Mouse (Mus musculus): Measurements from ENCODE around the gene Insr. TPM values are rescaled to one million over a fixed set of nuclear protein-coding genes. Genes with fewer than 3 reads are reported as not detected.
"Not testable (repeated sequence)": the region's sequence is repeated elsewhere in the genome, so short reads cannot be mapped to it uniquely, and the experiment has no call there.

Insr gene
- polyA plus RNA-seq (2016; fragmentation: Nextera tagmentation; extraction: Ambion mirVana): 28.1 and 30.4 TPM in 2 replicates

DNA sequence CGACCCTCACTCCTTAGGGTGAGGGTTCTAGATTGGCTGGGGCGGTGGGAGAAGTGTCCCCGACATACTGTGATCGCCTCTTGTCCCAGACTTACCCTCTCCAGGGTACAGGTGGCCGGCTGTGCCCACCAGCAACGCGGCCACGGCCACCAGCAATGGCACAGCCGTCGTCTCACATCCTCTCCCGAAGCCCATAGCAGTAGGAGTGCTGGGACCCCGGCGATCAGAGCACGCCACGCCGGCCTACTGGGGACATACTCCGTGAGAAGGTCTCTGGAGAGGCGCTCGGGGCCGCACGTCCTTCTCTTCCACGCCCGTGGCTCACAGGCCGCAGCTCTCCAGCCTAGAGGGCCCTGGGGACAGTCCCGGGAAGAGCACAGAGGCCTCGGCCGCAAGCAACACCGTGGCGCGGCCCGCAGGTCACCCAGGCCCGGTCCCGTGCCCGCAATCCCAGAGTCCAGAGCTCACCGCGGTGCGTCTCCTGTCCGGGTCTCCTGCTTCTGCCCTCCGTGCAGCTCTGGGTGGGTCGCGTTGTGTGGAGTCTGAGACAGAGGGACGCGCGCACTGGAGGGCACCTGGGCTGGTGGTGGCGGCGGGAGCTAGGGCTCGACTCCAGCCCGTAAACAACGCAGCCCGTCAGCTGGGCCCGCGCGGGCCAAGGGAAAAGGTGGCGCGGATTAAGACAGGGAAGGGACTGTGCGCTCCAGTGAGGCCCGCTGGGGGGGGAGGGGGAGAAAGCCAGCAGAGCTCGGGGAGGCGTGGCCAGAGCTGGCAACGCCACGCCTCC is at the start of gene Insr:
Insr (minus strand) TSS at position 684 of the 787 bp plus-strand sequence.
- Histone ChIP-seq H3K9me3 (peaks cover 6% of the 10 kb centered on the region; the same call in 1 of the 2 replicates), H3K4me3 (peak within 1 kb of the TSS; percentile 92), H3K4me1 (replicated peaks) (peaks cover 27% of the 10 kb centered on the region), H3K36me3 (0 out of 2 replicates have a peak, but pooled peaks cover 6% of the 10 kb centered on the region), H3K27me3 (ENCODE audit: insufficient read depth, poor library complexity, severe bottlenecking) (0 out of 2 replicates have a peak, but pooled peaks cover 4% of the 10 kb centered on the region), H3K27ac (peak within 1 kb of the TSS; percentile 92)
- WGBS: under 1% methylated on average over 61 of the region's 61 CpGs
- peak; percentile 96 for DNase-seq (ENCODE audit: low spot score)

DNA sequence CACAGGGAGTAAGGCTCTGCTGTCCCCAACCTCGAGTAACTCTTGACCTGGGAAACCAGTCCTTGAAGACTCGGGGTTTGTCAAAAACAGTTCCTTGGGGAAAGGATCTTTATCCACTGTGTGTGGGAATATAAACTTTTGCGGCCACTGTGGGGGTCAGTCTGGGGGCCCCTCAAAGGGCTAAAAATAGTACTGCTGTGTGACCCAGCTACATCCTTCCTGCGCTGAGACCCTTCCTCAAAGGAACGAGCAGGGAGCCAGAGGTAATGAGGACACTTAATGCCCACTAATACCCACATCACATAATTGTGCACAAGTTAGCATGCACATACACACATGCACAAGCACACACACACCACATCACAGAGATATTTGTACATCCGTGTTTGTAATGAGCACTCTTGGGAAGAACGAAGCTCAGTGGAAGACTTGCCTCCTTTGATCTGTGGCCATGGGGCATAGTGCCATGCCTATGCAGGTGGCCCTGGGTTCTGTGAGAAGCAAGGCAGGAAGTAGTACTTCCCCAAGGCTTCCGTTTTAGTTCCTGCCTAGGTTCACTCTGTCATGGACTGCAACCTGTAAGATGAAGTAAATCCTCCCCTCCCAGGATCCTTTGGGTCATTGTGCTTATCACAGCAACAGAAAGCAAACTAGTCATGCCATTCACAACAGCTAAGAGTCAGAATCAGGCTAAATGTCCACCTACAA is 48.3 kb upstream of the Insr start:
- no peaks in the 10 kb centered on the region for H3K36me3 ChIP-seq
- 83% methylated on average over 8 of the region's 8 CpGs for WGBS
- H3K27ac ChIP-seq: no peak overlapping the region
- H3K27me3 ChIP-seq (ENCODE audit: insufficient read depth, poor library complexity, severe bottlenecking): no peaks in the 10 kb centered on the region
- DNase-seq (ENCODE audit: low spot score): no peak
- no peaks in the 10 kb centered on the region; the same call in 1 of the 2 replicates for H3K9me3 ChIP-seq
- H3K4me1 ChIP-seq (replicated peaks): no peaks in the 10 kb centered on the region
- H3K4me3 ChIP-seq: no peak overlapping the region

DNA sequence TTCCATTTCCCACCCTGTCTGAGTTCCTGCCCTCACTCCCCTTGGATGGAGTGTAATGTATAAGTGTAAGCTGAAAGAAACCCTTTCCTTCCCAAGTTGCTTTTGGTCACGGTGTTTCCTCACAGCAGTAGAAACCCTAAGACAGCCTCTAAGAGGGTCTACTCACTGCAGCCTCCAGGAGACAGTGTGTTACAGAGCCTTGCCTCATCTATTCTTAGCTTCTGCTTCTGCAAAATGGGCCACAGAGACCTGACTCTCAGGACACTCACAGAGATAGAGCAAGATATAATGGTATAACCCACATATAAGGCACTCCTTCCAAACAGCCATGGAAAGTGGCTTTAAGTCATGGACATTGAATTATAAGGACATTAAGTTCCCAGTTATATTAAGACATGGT is 47.6 kb upstream of the Insr start:
- no peaks in the 10 kb centered on the region for H3K27me3 ChIP-seq (ENCODE audit: insufficient read depth, poor library complexity, severe bottlenecking)
- no peak for DNase-seq (ENCODE audit: low spot score)
- WGBS: 91% methylated on average over 1 of the region's 1 CpGs

GRCm38 (mm10) chr8:3324253-3324652 is 44.8 kb upstream of the Insr start:
- no peak overlapping the region for H3K27ac ChIP-seq
- no peaks in the 10 kb centered on the region for H3K27me3 ChIP-seq (ENCODE audit: insufficient read depth, poor library complexity, severe bottlenecking)
- H3K9me3 ChIP-seq: no peaks in the 10 kb centered on the region; the same call in 1 of the 2 replicates
- WGBS: 90% methylated on average over 2 of the region's 2 CpGs
- H3K4me1 ChIP-seq (replicated peaks): no peaks in the 10 kb centered on the region
- no peak for DNase-seq (ENCODE audit: low spot score)
- H3K4me3 ChIP-seq: no peak overlapping the region
- H3K36me3 ChIP-seq: no peaks in the 10 kb centered on the region

More for the DNA sequence above, 47.6 kb upstream of the Insr start:
- H3K4me1 ChIP-seq (replicated peaks): no peaks in the 10 kb centered on the region
- H3K9me3 ChIP-seq: no peaks in the 10 kb centered on the region; the same call in 1 of the 2 replicates
- H3K4me3 ChIP-seq: no peak overlapping the region
- no peak overlapping the region for H3K27ac ChIP-seq
- H3K36me3 ChIP-seq: no peaks in the 10 kb centered on the region

DNA sequence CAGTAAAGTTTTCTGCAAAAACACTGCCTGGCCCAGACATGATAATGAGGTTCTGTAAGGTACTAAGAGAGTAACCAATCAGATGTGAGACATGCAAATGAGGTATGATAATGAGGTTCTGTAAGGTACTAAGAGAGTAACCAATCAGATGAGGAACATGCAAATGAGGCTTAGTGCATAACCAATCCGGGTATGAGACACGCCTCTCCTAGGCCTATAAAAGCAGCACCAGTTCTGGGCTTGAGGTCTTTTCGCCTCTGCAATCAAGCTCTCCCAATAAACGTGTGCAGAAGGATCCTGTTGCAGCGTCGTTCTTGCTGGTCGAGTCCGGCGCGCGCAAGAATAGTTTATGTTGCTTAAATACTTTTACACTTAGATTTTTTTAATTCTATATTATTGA is 39.9 kb upstream of the Insr start:
- not testable (repeated sequence) for H3K27ac ChIP-seq; H3K27me3 ChIP-seq (ENCODE audit: insufficient read depth, poor library complexity, severe bottlenecking); H3K4me1 ChIP-seq (replicated peaks); H3K4me3 ChIP-seq; H3K9me3 ChIP-seq; H3K36me3 ChIP-seq; DNase-seq (ENCODE audit: low spot score)
- WGBS: 95% methylated on average over 11 of the region's 11 CpGs

DNA sequence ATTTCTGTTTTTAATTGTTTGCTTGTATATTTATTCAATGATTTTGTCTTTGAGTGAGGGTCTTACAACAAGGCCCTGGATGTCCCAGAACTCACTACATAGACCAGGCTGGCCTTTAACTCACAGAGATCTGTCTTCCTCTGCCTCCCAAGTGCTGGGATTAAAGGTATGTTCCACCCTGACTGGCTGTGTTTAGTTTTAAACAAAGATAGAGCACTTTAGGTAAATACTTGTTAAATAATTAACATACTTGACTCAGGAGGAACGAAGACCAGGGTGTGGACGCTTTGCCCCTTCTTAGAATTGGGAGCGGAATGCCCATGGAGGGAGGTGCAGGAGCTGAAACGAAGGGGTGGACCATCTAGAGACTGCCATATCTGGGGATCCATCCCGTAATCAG is 37.2 kb upstream of the Insr start:
- DNase-seq (ENCODE audit: low spot score): no peak
- no peaks in the 10 kb centered on the region for H3K36me3 ChIP-seq
- H3K4me1 ChIP-seq (replicated peaks): no peaks in the 10 kb centered on the region
- H3K27me3 ChIP-seq (ENCODE audit: insufficient read depth, poor library complexity, severe bottlenecking): no peaks in the 10 kb centered on the region
- no peak overlapping the region for H3K4me3 ChIP-seq
- no peaks in the 10 kb centered on the region for H3K9me3 ChIP-seq
- WGBS: 91% methylated on average over 5 of the region's 5 CpGs
- H3K27ac ChIP-seq: no peak overlapping the region

- WGBS: 84% methylated on average over 2 of the region's 2 CpGs
- DNase-seq (ENCODE audit: low spot score): no peak
- Histone ChIP-seq H3K27me3 (ENCODE audit: insufficient read depth, poor library complexity, severe bottlenecking) (no peaks in the 10 kb centered on the region), H3K4me3 (no peak overlapping the region), H3K27ac (no peak overlapping the region), H3K4me1 (replicated peaks) (no peaks in the 10 kb centered on the region), H3K36me3 (no peaks in the 10 kb centered on the region), H3K9me3 (0 out of 2 replicates have a peak, but pooled peaks cover 3% of the 10 kb centered on the region)
These were observed 34.9 kb upstream of the Insr start for GRCm38 (mm10) chr8:3314345-3314744.

GRCm38 (mm10) chr8:3313843-3314242 is 34.4 kb upstream of the Insr start:
- Histone ChIP-seq H3K9me3 (0 out of 2 replicates have a peak, but pooled peaks cover 3% of the 10 kb centered on the region), H3K36me3 (no peaks in the 10 kb centered on the region), H3K4me3 (no peak overlapping the region), H3K4me1 (replicated peaks) (no peaks in the 10 kb centered on the region), H3K27me3 (ENCODE audit: insufficient read depth, poor library complexity, severe bottlenecking) (no peaks in the 10 kb centered on the region), H3K27ac (no peak overlapping the region)
- no peak for DNase-seq (ENCODE audit: low spot score)
- WGBS: 76% methylated on average over 3 of the region's 3 CpGs

DNA sequence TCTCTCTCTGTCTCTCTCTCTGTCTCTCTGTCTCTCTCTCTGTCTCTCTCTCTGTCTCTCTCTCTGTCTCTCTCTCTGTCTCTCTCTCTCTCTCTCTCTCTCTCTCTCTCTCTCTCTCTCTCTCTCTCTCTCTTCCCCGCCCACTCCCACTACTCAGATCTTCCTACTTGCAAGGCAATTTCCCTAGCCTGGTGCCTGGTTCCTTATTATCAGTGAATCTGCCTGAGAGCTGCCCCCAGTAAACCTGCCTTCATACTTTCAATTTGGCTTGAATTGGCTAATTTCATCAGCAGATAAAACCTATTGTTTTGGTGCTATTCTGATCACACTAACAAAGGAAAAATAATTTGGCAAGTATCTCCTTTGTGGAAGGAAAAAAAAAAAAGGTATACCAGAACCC is 34.0 kb upstream of the Insr start:
- WGBS: 59% methylated on average over 1 of the region's 1 CpGs
- not testable (repeated sequence) for H3K4me1 ChIP-seq (replicated peaks); H3K36me3 ChIP-seq; H3K9me3 ChIP-seq; H3K27me3 ChIP-seq (ENCODE audit: insufficient read depth, poor library complexity, severe bottlenecking); H3K27ac ChIP-seq; H3K4me3 ChIP-seq; DNase-seq (ENCODE audit: low spot score)

DNA sequence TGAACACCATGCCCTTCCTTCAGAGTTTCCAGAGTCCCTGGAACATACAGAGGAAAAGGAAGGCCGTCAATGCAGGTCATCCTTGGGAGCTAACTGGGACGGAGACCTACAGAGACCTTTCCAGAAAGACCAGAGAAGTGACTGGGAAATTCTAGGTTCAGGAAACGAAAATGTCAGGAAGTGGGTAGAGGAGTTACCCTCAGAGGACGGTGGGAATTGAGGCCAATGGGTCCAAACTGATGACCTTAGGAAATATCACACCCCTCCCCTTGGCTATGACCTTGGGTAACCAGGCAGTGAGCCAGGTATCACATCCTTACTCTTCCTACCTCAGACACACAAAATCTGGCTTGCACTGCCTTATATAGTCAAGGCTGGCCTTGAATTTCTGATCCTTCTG is 32.1 kb upstream of the Insr start:
- peaks cover 5% of the 10 kb centered on the region for H3K9me3 ChIP-seq
- 77% methylated on average over 4 of the region's 4 CpGs for WGBS
- DNase-seq (ENCODE audit: low spot score): no peak
- no peak overlapping the region for H3K4me3 ChIP-seq
- no peaks in the 10 kb centered on the region for H3K4me1 ChIP-seq (replicated peaks)
- H3K27ac ChIP-seq: no peak overlapping the region
- no peaks in the 10 kb centered on the region for H3K36me3 ChIP-seq
- H3K27me3 ChIP-seq (ENCODE audit: insufficient read depth, poor library complexity, severe bottlenecking): no peaks in the 10 kb centered on the region

DNA sequence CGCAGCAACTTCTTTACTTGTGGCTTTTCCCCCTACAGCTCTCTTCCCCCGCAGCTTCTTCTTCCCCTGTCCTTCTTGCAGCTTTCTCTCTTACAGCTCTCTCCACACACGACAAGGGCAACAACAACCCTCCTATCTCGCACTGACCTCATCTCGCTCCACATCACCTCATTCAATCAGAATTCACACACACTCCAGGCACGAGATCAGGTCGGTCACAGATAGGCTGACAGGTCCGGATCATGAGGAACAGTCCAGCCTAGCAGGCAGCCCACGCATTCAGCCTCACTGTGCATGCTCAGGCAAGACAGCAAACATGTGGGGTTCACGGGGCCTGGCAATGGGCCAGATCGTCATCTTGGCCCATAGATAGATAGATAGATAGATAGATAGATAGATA is 30.2 kb upstream of the Insr start:
- no peak overlapping the region for H3K27ac ChIP-seq
- H3K4me1 ChIP-seq (replicated peaks): no peaks in the 10 kb centered on the region
- no peaks in the 10 kb centered on the region for H3K27me3 ChIP-seq (ENCODE audit: insufficient read depth, poor library complexity, severe bottlenecking)
- 89% methylated on average over 11 of the region's 11 CpGs for whole genome bisulfite sequencing
- DNase-seq (ENCODE audit: low spot score): no peak
- H3K9me3 ChIP-seq: peaks cover 11% of the 10 kb centered on the region
- H3K4me3 ChIP-seq: no peak overlapping the region
- H3K36me3 ChIP-seq: no peaks in the 10 kb centered on the region

- WGBS: 94% methylated on average over 13 of the region's 13 CpGs
- not testable (repeated sequence) for H3K4me3 ChIP-seq; DNase-seq (ENCODE audit: low spot score); H3K27me3 ChIP-seq (ENCODE audit: insufficient read depth, poor library complexity, severe bottlenecking); H3K36me3 ChIP-seq; H3K4me1 ChIP-seq (replicated peaks); H3K27ac ChIP-seq
- peaks cover 11% of the 10 kb centered on the region for H3K9me3 ChIP-seq
These were observed 28.9 kb upstream of the Insr start for GRCm38 (mm10) chr8:3308205-3308800.

DNA sequence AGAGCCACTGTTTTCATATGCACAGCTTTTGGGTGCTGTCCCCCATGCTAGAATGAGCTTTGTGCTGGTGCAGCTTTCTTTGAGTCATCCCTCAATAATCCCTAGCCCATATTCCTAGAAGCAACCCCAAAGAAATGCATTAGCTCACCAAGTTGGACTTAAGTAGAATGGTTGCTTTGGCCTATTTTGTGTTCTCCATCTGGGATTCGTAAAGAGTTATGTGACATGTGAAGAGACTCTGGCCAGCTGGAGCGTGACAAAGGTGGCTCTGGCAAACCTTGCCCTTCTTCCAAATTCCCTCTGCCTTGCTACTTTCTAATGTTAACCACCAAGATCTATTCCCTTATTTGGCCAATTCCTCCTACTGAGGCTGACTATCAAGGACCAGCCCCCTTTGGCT is 22.7 kb upstream of the Insr start:
- H3K36me3 ChIP-seq: no peaks in the 10 kb centered on the region
- H3K4me3 ChIP-seq: no peak overlapping the region
- H3K9me3 ChIP-seq: peaks cover 11% of the 10 kb centered on the region
- no peaks in the 10 kb centered on the region for H3K27me3 ChIP-seq (ENCODE audit: insufficient read depth, poor library complexity, severe bottlenecking)
- DNase-seq (ENCODE audit: low spot score): no peak
- no peaks in the 10 kb centered on the region for H3K4me1 ChIP-seq (replicated peaks)
- 86% methylated on average over 2 of the region's 2 CpGs for WGBS
- H3K27ac ChIP-seq: no peak overlapping the region
